Mouse (Mus musculus): ENCODE results near the gene Catsper3. TPM values are rescaled to one million over a fixed set of nuclear protein-coding genes. Genes with fewer than 3 reads are reported as not detected.

The Catsper3 gene
- total RNA-seq (2021): not detected

GRCm38 (mm10) chr13:55784268-55784667, at the start of gene Catsper3:
TSS of gene Catsper3 (plus strand) at chr13:55784568.
- intact Hi-C loops (cut with DNase I): no loop called here
- no peak for DNase-seq (ENCODE audit: extremely low spot score in 1 of 2, low spot score in 2 of 2)

DNA sequence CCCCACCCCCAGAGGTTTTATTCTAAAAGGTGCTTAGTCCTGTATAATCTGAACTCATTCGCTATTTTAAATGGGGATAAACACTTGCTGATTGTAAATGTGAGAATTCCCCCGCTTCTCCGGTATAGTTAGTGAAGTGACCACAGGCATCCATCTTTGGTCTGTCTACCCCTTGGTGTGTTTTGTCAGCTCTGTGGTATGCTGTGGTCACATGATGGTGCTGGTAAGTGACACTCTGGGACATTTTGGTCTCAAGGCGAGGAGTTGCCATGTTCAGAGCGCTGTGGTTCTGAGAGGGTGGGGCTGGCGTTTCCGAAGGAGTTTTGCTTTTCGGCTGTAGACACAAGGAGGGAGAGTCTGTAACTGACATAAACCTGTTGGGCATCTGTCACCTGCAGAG, 46.5 kb upstream of the Catsper3 start:
- intact Hi-C loops (cut with DNase I): no loop called here
- DNase-seq (ENCODE audit: extremely low spot score in 1 of 2, low spot score in 2 of 2): no peak

DNA sequence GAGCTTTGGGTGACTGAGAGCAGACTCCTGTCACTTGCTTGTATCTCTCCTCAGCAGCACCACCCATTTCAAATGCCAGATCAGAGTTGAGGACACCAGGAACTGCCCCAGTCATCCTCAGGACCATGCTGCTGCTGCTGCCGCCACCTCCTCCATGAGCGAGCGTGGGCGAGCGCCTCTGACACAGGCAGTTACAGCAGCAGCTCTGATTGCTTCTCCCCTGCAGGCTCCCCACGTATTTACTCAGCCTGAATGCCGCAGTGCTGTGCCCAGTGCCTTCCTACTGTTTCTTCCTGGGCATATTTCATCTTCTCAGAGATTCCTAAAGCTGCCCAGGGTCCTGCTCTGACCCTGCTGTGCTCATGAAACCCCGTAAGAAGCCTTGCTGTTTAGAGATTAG, 42.1 kb upstream of the Catsper3 start:
- no peak for DNase-seq (ENCODE audit: extremely low spot score in 1 of 2, low spot score in 2 of 2)
- intact Hi-C loops (cut with DNase I): no loop called here

DNA sequence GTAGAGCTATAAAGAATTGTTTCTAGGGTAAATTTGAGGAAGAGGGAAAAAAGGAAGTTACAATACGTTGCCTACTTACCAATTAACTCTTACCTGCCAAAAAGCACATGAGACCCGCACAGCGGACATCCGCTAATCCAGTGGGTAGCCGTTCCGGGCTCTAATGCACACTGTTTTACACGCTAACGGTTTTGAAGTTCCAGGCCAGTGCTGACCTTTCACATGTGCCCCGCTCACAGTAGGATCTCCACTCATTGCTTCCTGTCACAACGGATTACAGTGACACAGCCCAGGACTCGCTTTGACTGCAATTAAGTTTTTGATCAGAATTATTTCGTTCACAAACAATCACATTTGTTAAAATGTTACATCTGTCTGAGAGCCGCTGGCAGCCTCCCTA, 30.0 kb upstream of the Catsper3 start:
- intact Hi-C loops (cut with DNase I): no loop called here
- DNase-seq (ENCODE audit: extremely low spot score in 1 of 2, low spot score in 2 of 2): no peak

GRCm38 (mm10) chr13:55756789-55757188, 27.6 kb upstream of the Catsper3 start:
- no peak for DNase-seq (ENCODE audit: extremely low spot score in 1 of 2, low spot score in 2 of 2)
- intact Hi-C loops (cut with DNase I): no loop called here

DNA sequence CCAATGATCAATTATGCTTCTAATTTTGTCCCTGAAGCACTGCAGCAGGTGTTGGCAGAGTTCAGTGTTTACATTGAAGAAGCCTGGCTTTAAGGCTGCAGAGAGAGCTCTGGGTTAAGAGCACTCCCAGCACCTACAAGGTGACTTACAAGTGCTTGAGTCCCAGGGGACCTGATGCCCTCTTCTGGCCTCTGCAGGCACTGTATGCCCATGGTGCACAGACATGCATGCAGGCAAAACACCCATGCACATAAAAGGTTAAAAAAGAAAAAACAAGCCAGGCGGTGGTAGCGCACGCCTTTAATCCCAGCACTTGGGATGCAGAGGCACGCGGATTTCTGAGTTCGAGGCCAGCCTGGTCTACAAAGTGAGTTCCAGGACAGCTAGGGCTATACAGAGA, 26.7 kb upstream of the Catsper3 start:
- no peak for DNase-seq (ENCODE audit: extremely low spot score in 1 of 2, low spot score in 2 of 2)
- intact Hi-C loops (cut with DNase I): no loop called here

DNA sequence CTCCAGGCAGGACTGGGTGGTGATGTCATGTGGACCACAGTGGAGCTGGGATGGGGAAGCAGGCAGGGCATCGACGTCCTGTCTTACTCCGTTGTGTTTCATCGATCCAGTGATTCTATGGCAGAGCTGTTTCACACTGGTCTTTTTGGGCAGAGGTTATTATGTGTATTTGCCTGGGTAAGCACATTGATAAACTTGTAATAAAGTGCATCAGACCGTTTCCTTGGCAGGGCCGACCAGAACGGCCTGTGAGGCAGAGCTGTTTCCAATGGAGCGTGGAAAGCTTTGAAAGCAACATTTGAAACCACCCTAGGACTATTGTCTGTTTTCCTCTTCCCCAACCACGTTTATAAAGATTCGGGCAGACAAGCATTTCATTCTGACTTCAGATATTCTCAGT, 23.8 kb upstream of the Catsper3 start:
- intact Hi-C loops (cut with DNase I): no loop called here
- no peak for DNase-seq (ENCODE audit: extremely low spot score in 1 of 2, low spot score in 2 of 2)

- DNase-seq (ENCODE audit: extremely low spot score in 1 of 2, low spot score in 2 of 2): no peak
- intact Hi-C loops (cut with DNase I): no loop called here
Measured at GRCm38 (mm10) chr13:55761486-55761885, 22.9 kb upstream of the Catsper3 start.

GRCm38 (mm10) chr13:55774352-55774751, 10.0 kb upstream of the Catsper3 start:
- intact Hi-C loops (cut with DNase I): no loop called here
- DNase-seq (ENCODE audit: extremely low spot score in 1 of 2, low spot score in 2 of 2): no peak

DNA sequence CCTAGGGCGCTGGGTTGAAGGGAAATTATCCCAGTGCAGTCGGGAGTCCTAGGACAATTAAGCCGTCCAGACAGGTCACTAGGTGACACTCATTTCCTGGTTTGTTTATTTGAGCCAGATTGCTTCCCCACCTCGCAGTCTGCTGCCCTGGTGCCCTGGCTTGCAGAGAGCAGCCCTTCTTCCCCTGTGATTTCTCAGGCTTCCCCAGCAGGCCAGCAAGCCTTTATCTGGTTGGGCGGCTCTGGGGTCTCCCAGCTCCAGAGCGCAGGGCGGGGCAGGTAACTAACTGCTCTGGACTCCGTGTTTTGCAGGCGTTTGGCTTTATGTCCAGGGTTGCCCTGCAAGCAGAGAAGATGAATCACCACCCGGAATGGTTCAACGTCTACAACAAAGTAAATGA, 9.3 kb upstream of the Catsper3 start:
- intact Hi-C loops (cut with DNase I): no loop called here
- no peak for DNase-seq (ENCODE audit: extremely low spot score in 1 of 2, low spot score in 2 of 2)

- intact Hi-C loops (cut with DNase I): no loop called here
- DNase-seq (ENCODE audit: extremely low spot score in 1 of 2, low spot score in 2 of 2): no peak
Measured at GRCm38 (mm10) chr13:55786120-55786519, 1.8 kb downstream of the Catsper3 start.

DNA sequence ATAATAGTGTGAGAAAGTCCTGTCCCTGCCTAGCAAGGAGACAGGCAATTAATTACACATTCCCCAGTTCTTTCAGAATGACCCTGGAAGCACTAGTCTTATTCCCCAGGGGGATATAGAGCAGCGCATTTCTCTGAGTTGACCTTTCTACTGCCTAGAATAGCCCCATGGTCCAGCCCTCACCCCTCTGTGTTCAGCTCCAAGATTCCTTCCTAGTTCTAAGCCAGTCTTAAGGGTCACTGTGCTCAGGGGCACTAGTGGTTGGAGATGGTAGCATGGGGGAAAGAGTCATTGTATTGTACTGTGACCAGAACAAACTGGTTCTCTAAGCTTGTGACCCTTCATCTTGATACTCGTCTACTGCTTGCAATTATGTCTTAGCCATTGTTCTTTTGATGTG, 16.9 kb downstream of the Catsper3 start:
- intact Hi-C loops (cut with DNase I): no loop called here
- no peak for DNase-seq (ENCODE audit: extremely low spot score in 1 of 2, low spot score in 2 of 2)

- no peak for DNase-seq (ENCODE audit: extremely low spot score in 1 of 2, low spot score in 2 of 2)
- intact Hi-C loops (cut with DNase I): no loop called here
Measured at GRCm38 (mm10) chr13:55803973-55804372, 19.6 kb downstream of the Catsper3 start.

DNA sequence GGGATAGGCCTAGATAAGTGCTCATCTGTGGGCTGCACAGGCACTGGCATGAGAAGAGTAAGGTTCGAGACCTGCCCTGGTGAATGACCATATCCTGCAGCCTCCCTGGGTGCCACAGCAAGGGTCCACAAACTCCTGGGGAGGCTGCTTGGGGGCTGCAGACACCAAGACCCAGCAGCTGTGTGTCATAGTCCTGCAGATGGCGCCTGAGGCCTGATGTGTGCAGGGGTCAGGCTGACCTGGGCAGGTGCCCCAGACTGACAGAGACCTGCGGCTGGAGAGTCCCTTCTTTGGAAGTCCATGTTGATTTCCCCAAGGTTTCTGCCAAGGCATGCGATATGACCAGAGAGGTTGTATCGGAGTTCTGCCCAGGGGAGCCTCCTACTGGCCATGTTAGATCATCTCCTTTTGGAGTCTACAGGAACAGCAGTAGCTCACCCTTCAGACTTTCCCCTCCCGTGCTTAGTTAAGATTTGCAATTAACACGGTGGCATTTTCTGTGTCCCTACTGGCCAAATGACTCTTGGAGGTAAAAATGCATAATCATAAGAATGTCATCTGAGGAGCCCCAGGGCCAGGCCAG, 24.8 kb downstream of the Catsper3 start:
- no peak for DNase-seq (ENCODE audit: extremely low spot score in 1 of 2, low spot score in 2 of 2)
- intact Hi-C loops (cut with DNase I): no loop called here

GRCm38 (mm10) chr13:55809707-55810106, 25.3 kb downstream of the Catsper3 start:
- intact Hi-C loops (cut with DNase I): no loop called here
- DNase-seq (ENCODE audit: extremely low spot score in 1 of 2, low spot score in 2 of 2): no peak

GRCm38 (mm10) chr13:55810947-55811346, 26.6 kb downstream of the Catsper3 start:
- peak in 1 of 2 experiments; percentile 32 for DNase-seq (ENCODE audit: extremely low spot score in 1 of 2, low spot score in 2 of 2)
- intact Hi-C loops (cut with DNase I): no loop called here

DNA sequence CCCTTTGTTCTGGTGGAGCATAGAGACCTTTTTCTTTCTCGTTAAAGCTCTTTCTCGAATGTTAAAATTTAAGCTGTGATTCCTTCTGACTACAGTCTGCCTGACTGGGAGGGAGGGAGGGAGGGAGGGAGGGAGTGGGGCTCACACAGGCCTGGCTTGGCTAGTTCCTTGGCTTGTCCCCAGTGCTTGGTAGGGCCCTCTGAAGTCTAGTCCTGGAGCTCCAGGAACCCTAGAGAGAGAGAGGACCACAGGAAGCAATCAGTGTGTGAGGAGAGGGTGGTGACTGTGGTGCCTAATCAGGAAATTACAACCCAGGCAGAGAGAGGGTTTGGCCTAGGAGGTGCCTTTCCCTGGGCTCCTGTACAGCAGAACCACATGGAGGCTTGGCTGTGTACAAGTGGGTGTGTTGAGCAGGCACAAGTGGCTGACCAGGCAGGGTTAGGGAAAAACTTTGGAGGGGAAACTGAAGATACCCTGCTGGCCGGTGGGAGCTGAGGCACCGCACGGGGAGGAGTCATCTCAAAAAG, 29.2 kb downstream of the Catsper3 start:
- intact Hi-C loops (cut with DNase I): no loop called here
- no peak for DNase-seq (ENCODE audit: extremely low spot score in 1 of 2, low spot score in 2 of 2)

GRCm38 (mm10) chr13:55814834-55815233, 30.5 kb downstream of the Catsper3 start:
- intact Hi-C loops (cut with DNase I): no loop called here
- no peak for DNase-seq (ENCODE audit: extremely low spot score in 1 of 2, low spot score in 2 of 2)

DNA sequence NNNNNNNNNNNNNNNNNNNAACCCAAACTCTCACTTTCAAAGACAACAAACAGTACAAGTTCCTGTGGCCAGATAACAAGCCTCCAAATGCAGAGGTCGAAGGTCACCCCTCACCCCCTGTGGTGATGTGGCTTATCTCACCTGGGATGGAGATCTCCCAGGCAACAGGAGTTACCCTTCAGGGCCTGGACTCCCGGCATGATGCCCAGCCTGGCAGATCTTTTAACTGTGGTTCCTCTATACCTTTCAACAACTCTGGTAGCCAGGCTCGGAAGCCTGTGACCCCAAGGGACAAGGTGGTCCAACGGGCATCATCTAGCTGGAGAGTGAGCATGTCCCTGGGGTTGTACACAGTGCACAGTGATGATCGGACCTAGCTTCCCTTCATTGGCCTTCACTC, 38.1 kb downstream of the Catsper3 start:
- no peak for DNase-seq (ENCODE audit: extremely low spot score in 1 of 2, low spot score in 2 of 2)
- intact Hi-C loops (cut with DNase I): no loop called here

- intact Hi-C loops (cut with DNase I): no loop called here
- DNase-seq (ENCODE audit: extremely low spot score in 1 of 2, low spot score in 2 of 2): no peak
Measured at GRCm38 (mm10) chr13:55824151-55824945, 40.0 kb downstream of the Catsper3 start.
